Mouse (Mus musculus): Measurements from ENCODE around the gene Grn.

DNA sequence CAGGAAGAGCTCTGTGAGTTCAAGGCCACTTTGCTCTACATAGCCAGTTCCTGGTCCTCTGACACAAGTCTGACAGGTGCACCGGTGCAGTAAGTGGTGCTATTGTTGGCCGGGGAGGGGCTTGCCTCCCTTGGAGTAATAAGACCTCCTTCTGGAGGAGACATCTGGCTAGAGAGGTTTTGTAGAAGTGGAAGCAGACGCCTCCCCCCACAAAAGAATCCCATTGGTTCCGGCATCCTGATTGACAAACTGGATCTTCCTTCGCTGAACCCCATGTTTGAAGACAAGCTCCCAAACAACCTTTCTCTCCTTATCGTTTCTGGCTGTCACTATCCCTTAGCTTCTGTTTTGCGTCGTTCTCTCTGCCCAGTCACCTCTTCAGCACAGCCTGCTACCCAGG, 18.2 kb downstream of the Grn start:
- TF ChIP-seq POLR2A (IDR thresholded peaks at IDR 0.05; ENCODE audit: control insufficient read depth, low read depth, low read length) = no peak
- TF ChIP-seq CTCF (IDR thresholded peaks at IDR 0.05; ENCODE audit: control insufficient read depth, insufficient read depth, insufficient replicate concordance, low read depth, low read length) = no peak
